Mouse (Mus musculus): ENCODE results near the gene Cryaa. TPM values are rescaled to one million over a fixed set of nuclear protein-coding genes. Genes with fewer than 3 reads are reported as not detected.

Gene Cryaa
- total and polyA plus RNA-seq, 2 experiments from 2014 or later = 0.52 to 1.2 TPM

- peak; percentile 15 for DNase-seq (ENCODE audit: low spot score)
- H3K9me3 ChIP-seq (ENCODE audit: low read length) = peaks cover 5% of the 10 kb centered on the region; the same call in 1 of the 2 replicates
These were observed 37.4 kb downstream of the Cryaa start for GRCm38 (mm10) chr17:31715006-31715405.

GRCm38 (mm10) chr17:31721637-31722036, 44.0 kb downstream of the Cryaa start:
- ATAC-seq = no peak
- WGBS = 51% methylated on average over 6 of the region's 6 CpGs
- Histone ChIP-seq H3K27ac (no peak overlapping the region), H3K27me3 (ENCODE audit: insufficient read depth, low read length) (no peaks in the 10 kb centered on the region; the same call in 1 of the 2 replicates), H3K4me1 (ENCODE audit: insufficient read depth, low read length) (0 out of 2 replicates have a peak, but pooled peaks cover 5% of the 10 kb centered on the region), H3K9me3 (ENCODE audit: low read length) (no peaks in the 10 kb centered on the region), H3K4me2 (ENCODE audit: low read depth, low read length) (no peak overlapping the region), H3K36me3 (ENCODE audit: insufficient read depth, low read length) (no peaks in the 10 kb centered on the region), H3K9ac (replicated peaks; ENCODE audit: low read length) (no peak overlapping the region), H3K4me3 (ENCODE audit: low read length) (no peak overlapping the region)
- no peak for TF ChIP-seq CTCF (IDR thresholded peaks at IDR 0.05; ENCODE audit: low read depth)
- no peak for DNase-seq (ENCODE audit: low spot score)

More at GRCm38 (mm10) chr17:31715006-31715405, 37.4 kb downstream of the Cryaa start:
- H3K27me3 ChIP-seq (ENCODE audit: insufficient read depth, low read length) = no peaks in the 10 kb centered on the region; the same call in 1 of the 2 replicates
- H3K36me3 ChIP-seq (ENCODE audit: insufficient read depth, low read length) = no peaks in the 10 kb centered on the region
- no peak for ATAC-seq
- 41% methylated on average over 11 of the region's 11 CpGs for WGBS
- TF ChIP-seq CTCF (IDR thresholded peaks at IDR 0.05; ENCODE audit: low read depth) = no peak
- no peaks in the 10 kb centered on the region for H3K4me1 ChIP-seq (ENCODE audit: insufficient read depth, low read length)
- no peak overlapping the region for H3K4me3 ChIP-seq (ENCODE audit: low read length)
- H3K9ac ChIP-seq (replicated peaks; ENCODE audit: low read length) = no peak overlapping the region
- no peak overlapping the region for H3K4me2 ChIP-seq (ENCODE audit: low read depth, low read length)
- H3K27ac ChIP-seq = no peak overlapping the region

- Histone ChIP-seq H3K27ac (no peak overlapping the region), H3K27me3 (ENCODE audit: insufficient read depth, low read length) (no peaks in the 10 kb centered on the region), H3K9me3 (ENCODE audit: low read length) (no peaks in the 10 kb centered on the region), H3K4me1 (ENCODE audit: insufficient read depth, low read length) (0 out of 2 replicates have a peak, but pooled peaks cover 8% of the 10 kb centered on the region), H3K4me3 (ENCODE audit: low read length) (no peak overlapping the region), H3K36me3 (ENCODE audit: insufficient read depth, low read length) (no peaks in the 10 kb centered on the region), H3K4me2 (ENCODE audit: low read depth, low read length) (no peak overlapping the region), H3K9ac (replicated peaks; ENCODE audit: low read length) (no peak overlapping the region)
- peak; percentile 42; the same call in 1 of the 2 replicates for ATAC-seq
- no peak for TF ChIP-seq CTCF (IDR thresholded peaks at IDR 0.05; ENCODE audit: low read depth)
- DNase-seq (ENCODE audit: low spot score) = peak; percentile 15
- 15% methylated on average over 6 of the region's 6 CpGs for WGBS
These were observed 47.8 kb downstream of the Cryaa start for GRCm38 (mm10) chr17:31725366-31725765.

GRCm38 (mm10) chr17:31726216-31726615, 48.6 kb downstream of the Cryaa start:
- ATAC-seq = no peak
- WGBS = 91% methylated on average over 5 of the region's 5 CpGs

GRCm38 (mm10) chr17:31727230-31727629, 49.6 kb downstream of the Cryaa start:
- DNase-seq (ENCODE audit: low spot score) = peak; percentile 61
- WGBS = 42% methylated on average over 4 of the region's 4 CpGs
- TF ChIP-seq CTCF (IDR thresholded peaks at IDR 0.05; ENCODE audit: low read depth) = no peak
- H3K27ac ChIP-seq = no peak overlapping the region
- no peak overlapping the region for H3K4me3 ChIP-seq (ENCODE audit: low read length)
- no peaks in the 10 kb centered on the region for H3K36me3 ChIP-seq (ENCODE audit: insufficient read depth, low read length)
- no peak overlapping the region for H3K4me2 ChIP-seq (ENCODE audit: low read depth, low read length)
- ATAC-seq = 0 out of 2 replicates have a peak, but pooled peaks have one; percentile 24
- H3K9ac ChIP-seq (replicated peaks; ENCODE audit: low read length) = no peak overlapping the region
- H3K4me1 ChIP-seq (ENCODE audit: insufficient read depth, low read length) = 0 out of 2 replicates have a peak, but pooled peaks cover 8% of the 10 kb centered on the region
- H3K27me3 ChIP-seq (ENCODE audit: insufficient read depth, low read length) = no peaks in the 10 kb centered on the region
- H3K9me3 ChIP-seq (ENCODE audit: low read length) = no peaks in the 10 kb centered on the region

More at GRCm38 (mm10) chr17:31726216-31726615, 48.6 kb downstream of the Cryaa start:
- H3K36me3 ChIP-seq (ENCODE audit: insufficient read depth, low read length) = no peaks in the 10 kb centered on the region
- DNase-seq (ENCODE audit: low spot score) = no peak
- H3K9me3 ChIP-seq (ENCODE audit: low read length) = no peaks in the 10 kb centered on the region
- no peak overlapping the region for H3K27ac ChIP-seq
- H3K4me2 ChIP-seq (ENCODE audit: low read depth, low read length) = no peak overlapping the region
- no peak overlapping the region for H3K4me3 ChIP-seq (ENCODE audit: low read length)
- no peak overlapping the region for H3K9ac ChIP-seq (replicated peaks; ENCODE audit: low read length)
- H3K4me1 ChIP-seq (ENCODE audit: insufficient read depth, low read length) = 0 out of 2 replicates have a peak, but pooled peaks cover 8% of the 10 kb centered on the region
- no peaks in the 10 kb centered on the region for H3K27me3 ChIP-seq (ENCODE audit: insufficient read depth, low read length)
- no peak for TF ChIP-seq CTCF (IDR thresholded peaks at IDR 0.05; ENCODE audit: low read depth)

GRCm38 (mm10) chr17:31728043-31728442, 50.4 kb downstream of the Cryaa start:
- H3K27ac ChIP-seq = no peak overlapping the region
- H3K9ac ChIP-seq (replicated peaks; ENCODE audit: low read length) = no peak overlapping the region
- WGBS = 67% methylated on average over 4 of the region's 4 CpGs
- no peak overlapping the region for H3K4me2 ChIP-seq (ENCODE audit: low read depth, low read length)
- no peak for DNase-seq (ENCODE audit: low spot score)
- no peak for ATAC-seq
- no peak overlapping the region for H3K4me3 ChIP-seq (ENCODE audit: low read length)
- no peaks in the 10 kb centered on the region for H3K36me3 ChIP-seq (ENCODE audit: insufficient read depth, low read length)
- H3K9me3 ChIP-seq (ENCODE audit: low read length) = no peaks in the 10 kb centered on the region
- H3K27me3 ChIP-seq (ENCODE audit: insufficient read depth, low read length) = no peaks in the 10 kb centered on the region
- H3K4me1 ChIP-seq (ENCODE audit: insufficient read depth, low read length) = 0 out of 2 replicates have a peak, but pooled peaks cover 8% of the 10 kb centered on the region
- no peak for TF ChIP-seq CTCF (IDR thresholded peaks at IDR 0.05; ENCODE audit: low read depth)

- 57% methylated on average over 7 of the region's 7 CpGs for WGBS
These were observed 51.4 kb downstream of the Cryaa start for GRCm38 (mm10) chr17:31728968-31729501.

More at GRCm38 (mm10) chr17:31728968-31729501, 51.4 kb downstream of the Cryaa start:
- no peak overlapping the region for H3K4me3 ChIP-seq (ENCODE audit: low read length)
- H3K4me1 ChIP-seq (ENCODE audit: insufficient read depth, low read length) = 0 out of 2 replicates have a peak, but pooled peaks cover 8% of the 10 kb centered on the region
- H3K27me3 ChIP-seq (ENCODE audit: insufficient read depth, low read length) = no peaks in the 10 kb centered on the region
- peak; percentile 33 for TF ChIP-seq CTCF (IDR thresholded peaks at IDR 0.05; ENCODE audit: low read depth)
- no peak overlapping the region for H3K9ac ChIP-seq (replicated peaks; ENCODE audit: low read length)
- no peaks in the 10 kb centered on the region for H3K36me3 ChIP-seq (ENCODE audit: insufficient read depth, low read length)
- peak; percentile 51; the same call in 1 of the 2 replicates for ATAC-seq
- H3K4me2 ChIP-seq (ENCODE audit: low read depth, low read length) = no peak overlapping the region
- no peaks in the 10 kb centered on the region for H3K9me3 ChIP-seq (ENCODE audit: low read length)
- peak; percentile 80 for DNase-seq (ENCODE audit: low spot score)
- no peak overlapping the region for H3K27ac ChIP-seq
